In the genomic region with DNA sequence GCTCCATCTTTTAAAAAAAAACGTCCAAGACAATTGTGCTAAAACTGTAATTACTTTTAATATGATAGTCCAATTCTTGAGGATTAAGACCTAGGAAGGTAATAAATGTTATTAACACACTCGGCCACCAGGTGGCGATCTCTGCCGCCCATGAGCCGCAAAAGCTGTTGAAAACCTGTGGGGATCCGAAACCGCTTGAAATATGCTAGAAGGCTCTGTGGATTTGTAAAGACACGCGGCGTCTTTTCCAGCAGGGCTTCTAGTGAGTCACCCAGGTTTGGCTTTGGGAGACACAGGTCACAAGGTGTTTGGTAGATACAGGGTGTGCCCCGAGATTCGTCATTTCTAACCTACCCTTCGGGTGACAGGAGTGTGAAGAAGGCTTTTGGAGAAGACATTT, we compare ENCODE assay signal across 8 mouse cellular contexts. TPM values are rescaled to one million over a fixed set of nuclear protein-coding genes. Genes with fewer than 3 reads are reported as not detected.
DNase-seq lines count a peak whose midpoint lies in the region; ATAC-seq lines count a peak whose summit lies in the region.

No protein-coding gene starts in this region.

- no peak for ATAC-seq in intestine, embryonic 14.5 days (replicated peaks; ENCODE audit: low FRiP score, low TSS enrichment, low read depth)
- no peak for ATAC-seq in intestine, embryonic 16.5 days
- peak; percentile 69 to 71 for ATAC-seq in hematopoietic stem cell, adult 5-6 weeks (replicated peaks in 1 of 2; ENCODE audit: insufficient read depth in 1 of 2, low FRiP score in 2 of 2, low TSS enrichment in 1 of 2, low read depth in 1 of 2, poor library complexity in 2 of 2, severe bottlenecking in 2 of 2)
- peak; percentile 89 for ATAC-seq in monocyte, adult 5-6 weeks (replicated peaks; ENCODE audit: insufficient number of reproducible peaks, low FRiP score, low TSS enrichment, poor library complexity, severe bottlenecking)

- H3K27me3 ChIP-seq in intestine, embryonic 14.5 days (replicated peaks; ENCODE audit: control insufficient read depth, insufficient read depth, low read length): no peaks in the 10 kb centered on the region
- no peaks in the 10 kb centered on the region for H3K27me3 ChIP-seq in intestine, embryonic 16.5 days (replicated peaks; ENCODE audit: control insufficient read depth, insufficient read depth, low read length)

- H3K36me3 ChIP-seq in intestine, embryonic 14.5 days (ENCODE audit: control insufficient read depth, insufficient read depth, low read length): no peaks in the 10 kb centered on the region
- no peaks in the 10 kb centered on the region for H3K36me3 ChIP-seq in intestine, embryonic 16.5 days (ENCODE audit: control insufficient read depth, insufficient read depth, low read length)

- no peak overlapping the region for H3K4me3 ChIP-seq in intestine, embryonic 14.5 days (ENCODE audit: low read depth, low read length)
- no peak overlapping the region for H3K4me3 ChIP-seq in intestine, embryonic 16.5 days (ENCODE audit: low read length)

- intact Hi-C loops in left cerebral cortex, postnatal 25 days (cut with DNase I): loop anchor here (1.0 kb wide), 1 partner anchor 94 kb away; no protein-coding TSS in a partner anchor

- no peaks in the 10 kb centered on the region for H3K9me3 ChIP-seq in intestine, embryonic 14.5 days (ENCODE audit: control insufficient read depth, low read length)
- H3K9me3 ChIP-seq in intestine, embryonic 16.5 days (ENCODE audit: control insufficient read depth, low read length): no peaks in the 10 kb centered on the region

- no peak overlapping the region for H3K9ac ChIP-seq in intestine, embryonic 14.5 days (ENCODE audit: low read length)
- H3K9ac ChIP-seq in intestine, embryonic 16.5 days (ENCODE audit: low read depth, low read length): no peak overlapping the region

- no peaks in the 10 kb centered on the region for H3K4me1 ChIP-seq in intestine, embryonic 14.5 days (replicated peaks; ENCODE audit: control insufficient read depth, insufficient read depth, low read length)
- H3K4me1 ChIP-seq in intestine, embryonic 16.5 days (ENCODE audit: control insufficient read depth, insufficient read depth, low read length): no peaks in the 10 kb centered on the region

- no peak overlapping the region for H3K27ac ChIP-seq in intestine, embryonic 14.5 days (ENCODE audit: low read depth)
- H3K27ac ChIP-seq in intestine, embryonic 16.5 days (ENCODE audit: low read length): no peak overlapping the region

- DNase-seq in intestine, embryonic 14.5 days (ENCODE audit: low spot score): peak; percentile 88
- DNase-seq in adrenal gland, postnatal 14 days: peak; percentile 85
- peak; percentile 68 for DNase-seq in embryo, embryonic 11.5 days (ENCODE audit: low read depth, low spot score)
- peak; percentile 64 to 74 for DNase-seq in left cerebral cortex, postnatal 25 days (ENCODE audit: low spot score in 2 of 2)
- peak; percentile 24 for DNase-seq in telencephalon, adult 2 months (ENCODE audit: low read depth, low spot score)

- WGBS in intestine, embryonic 14.5 days: 30% methylated on average over 13 of the region's 13 CpGs
- 26% methylated on average over 13 of the region's 13 CpGs for WGBS in intestine, embryonic 16.5 days

- H3K4me2 ChIP-seq in intestine, embryonic 14.5 days (ENCODE audit: low read length): no peak overlapping the region
- H3K4me2 ChIP-seq in intestine, embryonic 16.5 days (ENCODE audit: low read depth, low read length): no peak overlapping the region

RNA-seq across cellular contexts. Expression of gene Tex2, which starts 35.1 kb away (rescaled TPM):
- 8.9 and 11.6 TPM in 2 replicates for polyA plus RNA-seq in intestine, embryonic 14.5 days (2014; fragmentation: Nextera tagmentation; extraction: Ambion mirVana)
- 11.7 and 14.2 TPM in 2 replicates for polyA plus RNA-seq in intestine, embryonic 16.5 days (2015; fragmentation: Nextera tagmentation; extraction: Ambion mirVana)
- 40.4 and 44.8 TPM in 2 replicates for total RNA-seq in adrenal gland, postnatal 14 days (2021)
- 28.1 and 45.7 TPM in 2 replicates for total RNA-seq in hematopoietic stem cell, adult 5-6 weeks (2017)
- total RNA-seq in left cerebral cortex, postnatal 25 days (2021): 100 to 1,000 TPM; 116 to 117 TPM
- 15.4 to 24.3 TPM (median 17.8 TPM) in 3 replicates for total RNA-seq in monocyte, adult 5-6 weeks (2017)

Comparison
In these comparisons a context has a peak if more than half of its experiments do, and no peak if none do; other contexts are left out.
1. ATAC-seq: peak in hematopoietic stem cell, adult 5-6 weeks (2 of 2) and monocyte, adult 5-6 weeks (single experiment); none in intestine, embryonic 14.5 days (single experiment) and intestine, embryonic 16.5 days (single experiment).
2. DNase-seq: peak in every context shown above with its lines; median percentile 88 in intestine, embryonic 14.5 days; 85 in adrenal gland, postnatal 14 days; 69 in left cerebral cortex, postnatal 25 days; 68 in embryo, embryonic 11.5 days; 24 in telencephalon, adult 2 months.